ENCODE assay signal across 15 mouse cellular contexts in genomic region chr6:87661707-87662106, GRCm38 (mm10).
"Had no signal": no experiment of that assay in that cellular context is flagged by ENCODE, and none has a peak within 500 bp of the region (broad histone marks: within the 10 kb centered on the region; RNA-seq: fewer than 3 reads in every experiment).

No protein-coding gene starts in this region.

- H3K4me3 ChIP-seq: intestine, embryonic 15.5 days; limb, embryonic 13.5 days; megakaryocyte, embryonic 14.5 days; midbrain, embryonic 12.5 days had no signal

- H3K4me2 ChIP-seq: intestine, embryonic 15.5 days; limb, embryonic 13.5 days; midbrain, embryonic 12.5 days had no signal

- H3K27ac ChIP-seq: intestine, embryonic 15.5 days; limb, embryonic 13.5 days; midbrain, embryonic 12.5 days; stomach, postnatal 0 days had no signal

- H3K27me3 ChIP-seq: intestine, embryonic 15.5 days; limb, embryonic 13.5 days; megakaryocyte, embryonic 14.5 days; midbrain, embryonic 12.5 days had no signal

- H3K9ac ChIP-seq: intestine, embryonic 15.5 days; limb, embryonic 13.5 days; midbrain, embryonic 12.5 days had no signal

- H3K9me3 ChIP-seq: intestine, embryonic 15.5 days; limb, embryonic 13.5 days; megakaryocyte, embryonic 14.5 days; midbrain, embryonic 12.5 days had no signal

- DNase-seq: kidney, adult 18-20 months; kidney, postnatal 10 days; layer of hippocampus, postnatal 36 days; left cerebral cortex, postnatal 4 days; lung, adult 18-20 months; lung, postnatal 4 days; right cerebral cortex, adult 18-20 months; right cerebral cortex, postnatal 25 days; thymus, postnatal 4 days had no signal

- ATAC-seq: intestine, embryonic 15.5 days; midbrain, embryonic 16.5 days had no signal

- H3K4me1 ChIP-seq: intestine, embryonic 15.5 days; limb, embryonic 13.5 days; midbrain, embryonic 12.5 days had no signal
